Mouse (Mus musculus) liver, postnatal 0 days (tissue): Measurements from ENCODE around the gene Triobp.

Source experiments
- CTCF ChIP-seq: sonication (generic); IDR thresholded peaks from 2 replicates; pipeline ENCODE4 v1.5.1; 2016; ENCODE audit warnings: antibody characterized with exemption, low read depth
- EP300 ChIP-seq: IDR thresholded peaks from 2 replicates; pipeline ENCODE4 v1.6.1; 2016; ENCODE audit warnings: antibody characterized with exemption, low read depth, mild to moderate bottlenecking

GRCm38 (mm10) chr15:78946232-78946631, 1.3 kb upstream of the Triobp start:
- TF ChIP-seq CTCF: no peak
- TF ChIP-seq EP300: no peak
